25 mouse cellular contexts compared by ENCODE assay signal in the genomic region with DNA sequence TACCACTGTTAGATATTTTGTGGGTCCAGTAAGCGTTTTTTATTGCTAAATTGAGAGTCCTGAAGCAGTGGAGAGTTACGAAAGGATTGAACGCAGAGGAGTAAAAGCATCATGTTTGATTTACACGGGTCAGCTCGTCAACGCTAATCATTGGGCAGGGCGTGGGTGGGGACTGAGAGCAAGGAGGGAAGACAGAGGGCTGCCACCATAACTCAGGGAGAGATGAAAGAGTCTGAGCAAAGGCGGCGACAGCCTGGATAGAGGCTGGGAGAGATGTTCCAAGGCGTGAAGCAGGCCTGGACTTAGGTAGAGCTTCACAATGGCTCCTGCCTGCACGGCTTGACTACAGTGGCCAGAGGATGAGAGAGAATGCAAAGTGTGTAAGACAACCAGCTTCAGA. TPM values are rescaled to one million over a fixed set of nuclear protein-coding genes. Genes with fewer than 3 reads are reported as not detected.
DNase-seq lines count a peak whose midpoint lies in the region; ATAC-seq and TF ChIP-seq lines count a peak whose summit lies in the region.
"Had no signal": no experiment of that assay in that cellular context is flagged by ENCODE, and none has a peak within 500 bp of the region (broad histone marks: within the 10 kb centered on the region; RNA-seq: fewer than 3 reads in every experiment).

No protein-coding gene starts in this region.

- peak; percentile 79 for ATAC-seq in kidney, embryonic 14.5 days (ENCODE audit: low FRiP score, low TSS enrichment)
- peak; percentile 54; the same call in 1 of the 2 replicates for ATAC-seq in kidney, postnatal 0 days (replicated peaks; ENCODE audit: low FRiP score, low read depth)
- no peak for ATAC-seq in hindbrain, embryonic 14.5 days (ENCODE audit: low FRiP score)
- ATAC-seq: forebrain, embryonic 13.5 days; forebrain, embryonic 16.5 days; hindbrain, embryonic 16.5 days had no signal

- no peaks in the 10 kb centered on the region for H3K9me3 ChIP-seq in kidney, embryonic 14.5 days (ENCODE audit: control insufficient read depth, low read length)
- no peaks in the 10 kb centered on the region for H3K9me3 ChIP-seq in kidney, postnatal 0 days (replicated peaks; ENCODE audit: low read length)
- H3K9me3 ChIP-seq in hindbrain, embryonic 14.5 days (ENCODE audit: control insufficient read depth, low read length), result no peaks in the 10 kb centered on the region
- H3K9me3 ChIP-seq: forebrain, embryonic 10.5 days; forebrain, embryonic 13.5 days; G1E; hindbrain, embryonic 12.5 days had no signal

- no peak overlapping the region for H3K4me2 ChIP-seq in kidney, embryonic 14.5 days (replicated peaks; ENCODE audit: low read depth, low read length)
- no peak overlapping the region for H3K4me2 ChIP-seq in kidney, postnatal 0 days (ENCODE audit: low read length)
- H3K4me2 ChIP-seq in hindbrain, embryonic 14.5 days (replicated peaks), result no peak overlapping the region
- H3K4me2 ChIP-seq: forebrain, embryonic 13.5 days; heart, embryonic 11.5 days; hindbrain, embryonic 12.5 days had no signal

- H3K9ac ChIP-seq in kidney, embryonic 14.5 days (ENCODE audit: low read depth, low read length), result no peak overlapping the region
- no peak overlapping the region for H3K9ac ChIP-seq in kidney, postnatal 0 days (ENCODE audit: low read depth, low read length)
- no peak overlapping the region for H3K9ac ChIP-seq in hindbrain, embryonic 14.5 days
- H3K9ac ChIP-seq: forebrain, embryonic 13.5 days; hindbrain, embryonic 12.5 days had no signal

- H3K27me3 ChIP-seq in kidney, embryonic 14.5 days (ENCODE audit: control insufficient read depth, insufficient read depth, low read length), result no peaks in the 10 kb centered on the region
- H3K27me3 ChIP-seq in kidney, postnatal 0 days (ENCODE audit: insufficient read depth, low read length), result no peaks in the 10 kb centered on the region
- no peaks in the 10 kb centered on the region for H3K27me3 ChIP-seq in hindbrain, embryonic 14.5 days (ENCODE audit: control insufficient read depth, insufficient read depth, low read length)
- H3K27me3 ChIP-seq: CH12.LX; forebrain, embryonic 13.5 days; hindbrain, embryonic 12.5 days had no signal

- H3K27ac ChIP-seq in kidney, embryonic 14.5 days (ENCODE audit: low read depth, low read length), result no peak overlapping the region
- no peak overlapping the region for H3K27ac ChIP-seq in kidney, postnatal 0 days
- no peak overlapping the region for H3K27ac ChIP-seq in hindbrain, embryonic 14.5 days
- H3K27ac ChIP-seq: forebrain, embryonic 10.5 days; forebrain, embryonic 13.5 days; hindbrain, embryonic 12.5 days had no signal

- no peak overlapping the region for H3K4me3 ChIP-seq in kidney, embryonic 14.5 days (ENCODE audit: low read length)
- no peak overlapping the region for H3K4me3 ChIP-seq in kidney, postnatal 0 days (replicated peaks; ENCODE audit: low read depth, low read length)
- H3K4me3 ChIP-seq in hindbrain, embryonic 14.5 days (replicated peaks; ENCODE audit: low read length), result no peak overlapping the region
- H3K4me3 ChIP-seq: forebrain, embryonic 10.5 days; forebrain, embryonic 13.5 days; hindbrain, embryonic 12.5 days had no signal

- no peak for TF ChIP-seq CTCF in kidney, postnatal 0 days (IDR thresholded peaks at IDR 0.05; ENCODE audit: low read depth)

- DNase-seq in embryo, embryonic 10.5 days (ENCODE audit: low spot score), result peak; percentile 22
- no peak for DNase-seq in embryo, embryonic 11 days
- DNase-seq in kidney, postnatal 14 days, result no peak
- DNase-seq in kidney, postnatal 0 days (ENCODE audit: low spot score), result peak; percentile 73
- no peak for DNase-seq in kidney, adult 9 months
- DNase-seq in 3T3-L1 (ENCODE audit: low read depth, low spot score), result peak; percentile 43
- no peak for DNase-seq in hindbrain, embryonic 14.5 days (ENCODE audit: low spot score)
- DNase-seq: adrenal gland, adult 2 months; adrenal gland, postnatal 14 days; B cell, adult 2 months; cerebellum, adult 11 months; cerebellum, adult 2 months; cerebellum, adult 9-11 months; cerebellum, postnatal 25 days; gastrocnemius, postnatal 25 days had no signal

- peaks cover 4% of the 10 kb centered on the region; the same call in 1 of the 2 replicates for H3K4me1 ChIP-seq in kidney, embryonic 14.5 days (ENCODE audit: control insufficient read depth, insufficient read depth, low read length)
- no peaks in the 10 kb centered on the region for H3K4me1 ChIP-seq in kidney, postnatal 0 days (replicated peaks; ENCODE audit: insufficient read depth, low read length)
- no peaks in the 10 kb centered on the region for H3K4me1 ChIP-seq in hindbrain, embryonic 14.5 days (replicated peaks; ENCODE audit: control insufficient read depth, insufficient read depth, low read length)
- H3K4me1 ChIP-seq: forebrain, embryonic 13.5 days; hindbrain, embryonic 12.5 days had no signal

- H3K36me3 ChIP-seq in kidney, embryonic 14.5 days (ENCODE audit: control insufficient read depth, insufficient read depth, low read length), result no peaks in the 10 kb centered on the region
- no peaks in the 10 kb centered on the region for H3K36me3 ChIP-seq in kidney, postnatal 0 days (ENCODE audit: insufficient read depth, low read length)
- no peaks in the 10 kb centered on the region for H3K36me3 ChIP-seq in hindbrain, embryonic 14.5 days (replicated peaks; ENCODE audit: control insufficient read depth, insufficient read depth)
- H3K36me3 ChIP-seq: forebrain, embryonic 10.5 days; G1E; hindbrain, embryonic 12.5 days had no signal

- WGBS in kidney, embryonic 14.5 days, result 11% methylated on average over 11 of the region's 11 CpGs
- WGBS in kidney, postnatal 0 days, result 27% methylated on average over 11 of the region's 11 CpGs
- 92% methylated on average over 11 of the region's 11 CpGs for WGBS in hindbrain, embryonic 14.5 days

RNA-seq across cellular contexts. Expression of a gene that starts 14.1 kb away (rescaled TPM):
- 0.38 and 0.39 TPM in 2 replicates for polyA plus RNA-seq in kidney, embryonic 14.5 days (2014; fragmentation: Nextera tagmentation; extraction: Ambion mirVana)
- polyA plus RNA-seq in kidney, postnatal 0 days (2015; fragmentation: Nextera tagmentation; extraction: Ambion mirVana), result 0.13 and 0.18 TPM in 2 replicates
- 0.07 and 0.10 TPM in 2 replicates for polyA plus RNA-seq in hindbrain, embryonic 14.5 days (2014; fragmentation: Nextera tagmentation; extraction: Ambion mirVana)

RNA-seq across cellular contexts. Expression of a gene that starts 16.4 kb away (rescaled TPM):
- polyA plus RNA-seq in kidney, embryonic 14.5 days (2014; fragmentation: Nextera tagmentation; extraction: Ambion mirVana), result 0.22 and 0.24 TPM in 2 replicates
- 0.08 and 0.14 TPM in 2 replicates for polyA plus RNA-seq in kidney, postnatal 0 days (2015; fragmentation: Nextera tagmentation; extraction: Ambion mirVana)
- polyA plus RNA-seq in hindbrain, embryonic 14.5 days (2014; fragmentation: Nextera tagmentation; extraction: Ambion mirVana), result 0.29 TPM in 1 of 2 replicates, not detected in the other
- polyA plus RNA-seq: adrenal gland, adult 2 months; embryonic facial prominence, embryonic 11.5 days; forebrain, embryonic 10.5 days; forebrain, embryonic 13.5 days; G1E; heart, embryonic 11.5 days; hindbrain, embryonic 12.5 days had no signal

Comparison
In these comparisons a context has a peak if more than half of its experiments do, and no peak if none do; other contexts are left out.
1. DNase-seq: peak in embryo, embryonic 10.5 days (single experiment), kidney, postnatal 0 days (single experiment) and 3T3-L1 (single experiment); none in embryo, embryonic 11 days (single experiment), kidney, postnatal 14 days (single experiment), kidney, adult 9 months (single experiment) and hindbrain, embryonic 14.5 days (single experiment).